Mouse (Mus musculus) ES-Bruce4 (cell line): Measurements from ENCODE around the gene 2410015M20Rik.
A peak's percentile ranks its signal among the peaks of the same experiment; 100 is the strongest.

Experiments used
- CTCF ChIP-seq: IDR thresholded peaks from one replicate; pipeline ENCODE4 v1.8.1; 2011; ENCODE audit warnings: low read depth, low read length
- EP300 ChIP-seq: IDR thresholded peaks from 2 replicates; pipeline ENCODE4 v1.6.1; 2011; ENCODE audit warnings: low read depth, low read length; ENCODE audit not compliant: insufficient read depth

DNA sequence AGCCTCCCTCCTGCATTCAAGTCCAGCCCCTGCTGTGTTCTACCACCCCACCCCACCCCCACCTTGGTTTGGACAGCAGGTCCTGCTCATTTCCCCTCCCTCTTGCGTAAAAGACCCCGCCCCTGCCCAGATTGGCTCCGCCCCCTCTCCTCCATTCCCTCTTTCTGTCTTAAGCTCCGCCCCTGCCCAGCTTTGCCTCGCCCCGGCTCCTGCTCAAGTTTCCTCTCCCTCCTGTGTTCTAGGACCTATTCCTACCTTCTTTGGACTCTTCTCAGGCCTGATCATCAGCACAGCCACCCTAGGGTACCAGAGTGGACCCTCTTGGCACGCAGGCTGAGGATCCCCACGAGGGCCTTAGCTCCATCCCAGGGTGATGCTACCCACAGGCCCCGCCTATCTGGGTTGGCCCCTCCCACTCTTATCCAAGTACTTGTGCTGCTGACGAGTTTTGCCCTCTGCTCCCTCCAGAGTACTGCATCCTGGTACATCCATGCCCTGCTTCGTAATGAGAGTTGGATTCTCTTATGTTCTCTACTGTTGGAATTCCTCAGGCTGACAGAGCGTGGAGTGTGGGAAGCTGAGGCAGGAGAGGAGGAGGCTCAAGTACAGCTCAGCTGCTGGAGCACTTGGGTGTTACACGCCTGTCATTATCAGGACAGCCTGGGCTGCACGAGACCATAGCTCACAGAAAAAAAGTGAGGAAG lies 2.4 kb upstream of the 2410015M20Rik start:
- TF ChIP-seq CTCF (no peak), EP300 (0 out of 2 replicates have a peak, but pooled peaks have one; percentile 4)
